Mouse (Mus musculus) stomach, postnatal 0 days (tissue): ENCODE data around the gene Tnfaip2. TPM values are rescaled to one million over a fixed set of nuclear protein-coding genes. Genes with fewer than 3 reads are reported as not detected.

Experiments
- ATAC-seq: fragments of 200-750 bp; cut with Nextera tagmentation; 2 replicates; pipeline ENCODE4 v1.8.0; 2017; ENCODE audit not compliant: low FRiP score, low TSS enrichment
- DNase-seq: peaks from one replicate; pipeline ENCODE4 v3.0.0-alpha.2; 2016; ENCODE audit warnings: low spot score
- H3K27ac ChIP-seq: fragments of 300-500 bp; sonication (generic); replicated peaks from 2 replicates; pipeline ENCODE4 v1.5.1; 2014; ENCODE audit warnings: mild to moderate bottlenecking, control low read depth
- H3K27me3 ChIP-seq: fragments of 300-500 bp; sonication (generic); 2 replicates; pipeline ENCODE4 v1.6.1; 2014; ENCODE audit warnings: low read length; ENCODE audit not compliant: control insufficient read depth, insufficient read depth
- H3K36me3 ChIP-seq: fragments of 300-500 bp; sonication (generic); 2 replicates; pipeline ENCODE4 v1.6.1; 2014; ENCODE audit warnings: low read length, mixed read lengths; ENCODE audit not compliant: control insufficient read depth, insufficient read depth
- H3K4me1 ChIP-seq: fragments of 300-500 bp; sonication (generic); replicated peaks from 2 replicates; pipeline ENCODE4 v1.6.1; 2014; ENCODE audit warnings: antibody characterized with exemption; ENCODE audit not compliant: control insufficient read depth, insufficient read depth
- H3K4me2 ChIP-seq: fragments of 300-500 bp; sonication (generic); replicated peaks from 2 replicates; pipeline ENCODE4 v1.6.1; 2014; ENCODE audit warnings: low read depth, mild to moderate bottlenecking, control low read depth, moderate library complexity
- H3K4me3 ChIP-seq: fragments of 300-500 bp; sonication (generic); 2 replicates; pipeline ENCODE4 v1.5.1; 2014; ENCODE audit warnings: low read depth, low read length, control low read depth
- H3K9ac ChIP-seq: fragments of 300-500 bp; sonication (generic); 2 replicates; pipeline ENCODE4 v1.6.1; 2014; ENCODE audit warnings: mild to moderate bottlenecking, low read length, control low read depth, mixed read lengths
- H3K9me3 ChIP-seq: fragments of 300-500 bp; sonication (generic); 2 replicates; pipeline ENCODE4 v1.6.1; 2016; ENCODE audit warnings: low read length; ENCODE audit not compliant: control insufficient read depth
- CTCF ChIP-seq: IDR thresholded peaks from 2 replicates; pipeline ENCODE4 v1.5.1; 2016; ENCODE audit warnings: antibody characterized with exemption, low read depth, mild to moderate bottlenecking, moderate library complexity
- EP300 ChIP-seq: optimal IDR thresholded peaks from 2 replicates; pipeline ENCODE3; 2016; ENCODE audit warnings: antibody characterized with exemption
- WGBS: fragments of 180-500 bp; shearing (Covaris S2); extraction: QIAGEN DNeasy Blood & Tissue Kit; methylation state at CpG from one replicate; pipeline ENCODE4 v1.1.7; 2014; 5-methylcytosine and 5-hydroxymethylcytosine counted together
- polyA plus RNA-seq: library from polyadenylated mRNA; unstranded; fragments of >200 nt; fragmentation: Nextera tagmentation; extraction: Ambion mirVana; gene quantifications from 2 replicates; pipeline ENCODE4 v1.2.1, GENCODE M21; 2015

Gene Tnfaip2
- polyA plus RNA-seq, 1 experiment from 2014 or later, result 15.6 TPM

GRCm38 (mm10) chr12:111486455-111486854, 44.2 kb downstream of the Tnfaip2 start:
- WGBS, result 11% methylated on average over 12 of the region's 12 CpGs
- H3K27ac ChIP-seq, result 0 out of 2 replicates have a peak overlapping the region, but pooled peaks have one; percentile 24
- no peak for DNase-seq
- no peaks in the 10 kb centered on the region for H3K36me3 ChIP-seq
- H3K9me3 ChIP-seq, result no peaks in the 10 kb centered on the region
- peaks cover 3% of the 10 kb centered on the region; the same call in 1 of the 2 replicates for H3K27me3 ChIP-seq
- H3K4me2 ChIP-seq, result peak overlapping the region; percentile 70
- H3K9ac ChIP-seq, result peak overlapping the region; percentile 61; the same call in 1 of the 2 replicates
- no peak for TF ChIP-seq CTCF
- no peak for TF ChIP-seq EP300
- peak overlapping the region; percentile 54 for H3K4me3 ChIP-seq
- no peak for ATAC-seq
- no peaks in the 10 kb centered on the region for H3K4me1 ChIP-seq

DNA sequence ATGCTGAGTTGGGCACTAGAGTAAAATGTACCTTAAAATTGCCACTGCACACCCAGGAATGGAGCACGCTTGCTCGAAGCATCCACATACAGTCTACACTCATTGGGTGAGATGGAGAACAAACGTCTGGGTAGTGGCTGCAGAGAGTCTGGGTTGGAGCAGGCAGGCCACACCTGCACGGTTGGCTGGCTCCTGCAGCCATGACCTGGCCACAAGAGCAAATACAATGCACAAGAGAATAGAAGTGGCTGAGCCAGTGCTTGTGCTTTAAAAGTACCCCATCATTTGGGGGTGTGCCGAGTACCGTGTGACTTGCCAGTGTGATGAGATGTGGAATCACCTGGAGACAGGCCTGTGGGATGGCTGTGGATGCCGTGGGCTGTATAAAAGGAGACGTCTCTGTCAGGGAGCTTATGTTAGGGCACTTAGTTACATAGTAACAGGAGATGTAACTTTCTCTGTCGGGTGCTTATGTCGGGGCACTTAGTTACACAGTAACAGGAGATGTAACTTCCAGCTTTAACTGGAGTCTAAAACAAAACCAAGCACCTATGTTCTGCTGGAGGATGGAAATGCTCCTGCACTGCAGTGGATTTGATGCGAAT, 47.1 kb downstream of the Tnfaip2 start:
- Histone ChIP-seq H3K9me3 (no peaks in the 10 kb centered on the region), H3K9ac (no peak overlapping the region), H3K4me1 (no peaks in the 10 kb centered on the region), H3K27ac (no peak overlapping the region), H3K4me3 (no peak overlapping the region), H3K36me3 (no peaks in the 10 kb centered on the region), H3K27me3 (peaks cover 3% of the 10 kb centered on the region; the same call in 1 of the 2 replicates), H3K4me2 (no peak overlapping the region)
- DNase-seq (no peak), ATAC-seq (no peak)
- TF ChIP-seq EP300 (no peak), CTCF (no peak)
- WGBS, result 64% methylated on average over 11 of the region's 11 CpGs

GRCm38 (mm10) chr12:111494931-111495330, 52.7 kb downstream of the Tnfaip2 start:
- no peak for ATAC-seq
- H3K9ac ChIP-seq, result no peak overlapping the region
- no peaks in the 10 kb centered on the region for H3K36me3 ChIP-seq
- no peaks in the 10 kb centered on the region for H3K27me3 ChIP-seq
- WGBS, result 67% methylated on average over 4 of the region's 4 CpGs
- TF ChIP-seq EP300, result no peak
- no peak for TF ChIP-seq CTCF
- no peak overlapping the region for H3K4me3 ChIP-seq
- no peak overlapping the region for H3K4me2 ChIP-seq
- H3K27ac ChIP-seq, result no peak overlapping the region
- no peaks in the 10 kb centered on the region for H3K9me3 ChIP-seq
- H3K4me1 ChIP-seq, result no peaks in the 10 kb centered on the region
- DNase-seq, result no peak

GRCm38 (mm10) chr12:111497076-111497475, 54.8 kb downstream of the Tnfaip2 start:
- 53% methylated on average over 2 of the region's 2 CpGs for WGBS
- Histone ChIP-seq H3K9me3 (no peaks in the 10 kb centered on the region), H3K27me3 (no peaks in the 10 kb centered on the region), H3K4me2 (no peak overlapping the region), H3K9ac (no peak overlapping the region), H3K27ac (no peak overlapping the region), H3K4me3 (no peak overlapping the region), H3K36me3 (no peaks in the 10 kb centered on the region), H3K4me1 (no peaks in the 10 kb centered on the region)
- no peak for ATAC-seq
- TF ChIP-seq CTCF, result peak; percentile 57
- TF ChIP-seq EP300, result no peak
- DNase-seq, result no peak

DNA sequence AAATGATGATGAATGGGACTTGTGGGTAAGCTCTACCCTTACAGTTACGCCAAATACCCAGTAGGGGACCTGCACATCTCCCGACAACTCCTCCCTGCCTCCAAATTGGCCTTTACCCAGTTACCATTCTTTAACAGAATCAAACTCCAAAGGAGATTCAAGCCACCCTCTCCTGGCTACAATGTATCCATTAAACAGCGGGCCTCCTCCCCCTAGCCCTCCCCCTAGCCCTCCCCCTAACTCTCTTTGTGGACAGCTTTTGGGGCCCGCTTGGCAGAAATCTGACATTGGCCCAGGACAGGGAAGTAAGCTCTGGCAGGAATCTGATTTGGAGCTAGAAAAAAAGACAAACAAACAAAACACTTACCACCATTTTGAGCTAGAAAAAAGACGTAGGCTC, 57.3 kb downstream of the Tnfaip2 start:
- H3K36me3 ChIP-seq, result no peaks in the 10 kb centered on the region
- TF ChIP-seq EP300 (no peak), CTCF (no peak)
- WGBS, result 60% methylated on average over 5 of the region's 5 CpGs

GRCm38 (mm10) chr12:111500725-111501124, 58.5 kb downstream of the Tnfaip2 start:
- Histone ChIP-seq H3K9me3 (no peaks in the 10 kb centered on the region), H3K27me3 (no peaks in the 10 kb centered on the region), H3K4me3 (no peak overlapping the region), H3K4me1 (no peaks in the 10 kb centered on the region), H3K9ac (no peak overlapping the region), H3K36me3 (no peaks in the 10 kb centered on the region), H3K4me2 (no peak overlapping the region), H3K27ac (no peak overlapping the region)
- DNase-seq, result no peak
- no peak for TF ChIP-seq CTCF
- TF ChIP-seq EP300, result no peak
- WGBS, result 31% methylated on average over 5 of the region's 5 CpGs
- ATAC-seq, result no peak

More for the DNA sequence above, 57.3 kb downstream of the Tnfaip2 start:
- Histone ChIP-seq H3K4me3 (no peak overlapping the region), H3K27ac (no peak overlapping the region), H3K9me3 (no peaks in the 10 kb centered on the region), H3K4me1 (no peaks in the 10 kb centered on the region), H3K27me3 (no peaks in the 10 kb centered on the region), H3K9ac (no peak overlapping the region), H3K4me2 (no peak overlapping the region)
- ATAC-seq (no peak), DNase-seq (no peak)
